Mouse (Mus musculus) cortical plate, adult 2 months (tissue): ENCODE data around the gene Gm20498. TPM values are rescaled to one million over a fixed set of nuclear protein-coding genes. Genes with fewer than 3 reads are reported as not detected.
A peak's percentile ranks its signal among the peaks of the same experiment; 100 is the strongest.
"Not testable (repeated sequence)": the region's sequence is repeated elsewhere in the genome, so short reads cannot be mapped to it uniquely, and the experiment has no call there.

Source experiments
- H3K27ac ChIP-seq: fragments of 200-500 bp; 2 replicates; pipeline ENCODE4 v1.5.1; 2012; ENCODE audit warnings: low read length, control low read depth, inconsistent platforms; ENCODE audit not compliant: insufficient read depth
- H3K4me1 ChIP-seq: fragments of 200-500 bp; 2 replicates; pipeline ENCODE4 v1.6.1; 2011; ENCODE audit warnings: low read length; ENCODE audit not compliant: control insufficient read depth, insufficient read depth
- H3K4me3 ChIP-seq: fragments of 200-500 bp; 2 replicates; pipeline ENCODE4 v1.5.1; 2011; ENCODE audit warnings: mild to moderate bottlenecking, low read length, control low read depth; ENCODE audit not compliant: insufficient read depth
- CTCF ChIP-seq: fragments of 200-500 bp; IDR thresholded peaks from 2 replicates; pipeline ENCODE4 v1.5.1; 2011; ENCODE audit warnings: mild to moderate bottlenecking, control low read depth, low read length; ENCODE audit not compliant: insufficient read depth; ENCODE audit errors: extremely low read depth
- POLR2A ChIP-seq: fragments of 200-500 bp; IDR thresholded peaks from 2 replicates; pipeline ENCODE4 v1.6.1; 2011; ENCODE audit warnings: mild to moderate bottlenecking, low read length, control low read depth; ENCODE audit not compliant: insufficient read depth; ENCODE audit errors: extremely low read depth
- polyA plus RNA-seq: library from polyadenylated mRNA; depleted of rRNA; stranded (reverse); fragments of >200 nt; gene quantifications from 2 replicates; pipeline ENCODE4 v1.2.3, GENCODE M21; 2012; rRNA removed

The Gm20498 gene
- polyA plus RNA-seq = 25.9 and 27.3 TPM in 2 replicates

- TF ChIP-seq CTCF = no peak
- peak; percentile 86 for TF ChIP-seq POLR2A
- Histone ChIP-seq H3K4me1 (peaks cover 2% of the 10 kb centered on the region; the same call in 1 of the 2 replicates), H3K4me3 (peak within 1 kb of the TSS; percentile 91), H3K27ac (no peak within 1 kb of the TSS)
Observed at GRCm38 (mm10) chr12:81532316-81533028, at the start of gene Gm20498, which contains the start of gene Synj2bp. Gene Gm20498, minus strand, starts transcription at chr12:81532905. Gene Synj2bp, minus strand, starts transcription at chr12:81532911.

GRCm38 (mm10) chr12:81568374-81568773 lies 35.7 kb upstream of the Gm20498 start, which contains the start of gene Adam21:
Gene Adam21, minus strand, starts transcription at chr12:81568474.
- TF ChIP-seq CTCF (no peak), POLR2A (no peak)
- Histone ChIP-seq H3K4me3 (no peak within 1 kb of the TSS), H3K4me1 (no peaks in the 10 kb centered on the region)

GRCm38 (mm10) chr12:81567931-81568330 lies 35.2 kb upstream of the Gm20498 start:
- H3K4me1 ChIP-seq = no peaks in the 10 kb centered on the region
- no peak overlapping the region for H3K27ac ChIP-seq
- no peak for TF ChIP-seq CTCF
- H3K4me3 ChIP-seq = no peak overlapping the region

More at GRCm38 (mm10) chr12:81568374-81568773, 35.7 kb upstream of the Gm20498 start, which contains the start of gene Adam21:
- H3K27ac ChIP-seq = no peak within 1 kb of the TSS

- no peak overlapping the region for H3K27ac ChIP-seq
- H3K4me3 ChIP-seq = no peak overlapping the region
- TF ChIP-seq POLR2A (no peak), CTCF (no peak)
- H3K4me1 ChIP-seq = no peaks in the 10 kb centered on the region
Observed at GRCm38 (mm10) chr12:81564173-81564572, 31.5 kb upstream of the Gm20498 start.

GRCm38 (mm10) chr12:81549286-81549685 lies 16.6 kb upstream of the Gm20498 start:
- TF ChIP-seq CTCF = no peak
- TF ChIP-seq POLR2A = no peak
- H3K4me1 ChIP-seq = no peaks in the 10 kb centered on the region
- no peak overlapping the region for H3K27ac ChIP-seq
- H3K4me3 ChIP-seq = no peak overlapping the region

- no peaks in the 10 kb centered on the region for H3K4me1 ChIP-seq
- TF ChIP-seq POLR2A = no peak
- TF ChIP-seq CTCF = no peak
Observed at GRCm38 (mm10) chr12:81547163-81547562, 14.5 kb upstream of the Gm20498 start.

GRCm38 (mm10) chr12:81533029-81533419 lies 319 bp upstream of the Gm20498 start:
- Histone ChIP-seq H3K27ac (no peak overlapping the region), H3K4me1 (peaks cover 2% of the 10 kb centered on the region; the same call in 1 of the 2 replicates), H3K4me3 (peak overlapping the region; percentile 91)
- TF ChIP-seq CTCF (no peak), POLR2A (no peak)

More at GRCm38 (mm10) chr12:81547163-81547562, 14.5 kb upstream of the Gm20498 start:
- H3K27ac ChIP-seq = no peak overlapping the region
- no peak overlapping the region for H3K4me3 ChIP-seq

GRCm38 (mm10) chr12:81530587-81530986 lies 2.1 kb downstream of the Gm20498 start:
- not testable (repeated sequence) for H3K4me3 ChIP-seq, H3K4me1 ChIP-seq, H3K27ac ChIP-seq

- not testable (repeated sequence) for H3K4me3 ChIP-seq, H3K27ac ChIP-seq, H3K4me1 ChIP-seq
Observed at GRCm38 (mm10) chr12:81496906-81497305, 35.8 kb downstream of the Gm20498 start.

- H3K4me1 ChIP-seq = no peaks in the 10 kb centered on the region
- H3K4me3 ChIP-seq = no peak overlapping the region
- TF ChIP-seq CTCF (no peak), POLR2A (no peak)
- H3K27ac ChIP-seq = no peak overlapping the region
Observed at GRCm38 (mm10) chr12:81490491-81490890, 42.2 kb downstream of the Gm20498 start.
